Mouse (Mus musculus): ENCODE measurements around the gene Gm21885.

GRCm38 (mm10) chr11:94271015-94271414 lies 10.7 kb upstream of the Gm21885 start:
- TF ChIP-seq POLR2A (IDR thresholded peaks at IDR 0.05; ENCODE audit: borderline replicate concordance, control insufficient read depth, low read depth, low read length) = no peak
- no peak for TF ChIP-seq CTCF (IDR thresholded peaks at IDR 0.05; ENCODE audit: control insufficient read depth, insufficient read depth, low read length)

All from bone marrow, adult 2 months (tissue).